Mouse (Mus musculus): ENCODE measurements around the gene Olfr571.

The Olfr571 gene

GRCm38 (mm10) chr7:102917032-102917875 is at the start of gene Olfr571:
TSS of gene Olfr571 (minus strand) at chr7:102917536.
- DNase-seq (ENCODE audit: low read depth, low spot score), result no peak

- no peak for DNase-seq (ENCODE audit: low read depth, low spot score)
Observed at GRCm38 (mm10) chr7:102962360-102962759, 45.0 kb upstream of the Olfr571 start, which contains the start of gene Olfr576. TSS of gene Olfr576 (plus strand) at chr7:102962660.

GRCm38 (mm10) chr7:102958593-102958992 is 41.3 kb upstream of the Olfr571 start, which contains the start of gene Olfr575:
TSS of gene Olfr575 (minus strand) at chr7:102958775.
- no peak for DNase-seq (ENCODE audit: low read depth, low spot score)

GRCm38 (mm10) chr7:102958137-102958536 is 40.8 kb upstream of the Olfr571 start:
- no peak for DNase-seq (ENCODE audit: low read depth, low spot score)

GRCm38 (mm10) chr7:102950732-102951131 is 33.4 kb upstream of the Olfr571 start:
- no peak for DNase-seq (ENCODE audit: low read depth, low spot score)

- DNase-seq (ENCODE audit: low read depth, low spot score), result no peak
Observed at GRCm38 (mm10) chr7:102948167-102948566, 30.8 kb upstream of the Olfr571 start, which contains the start of gene Olfr574. TSS of gene Olfr574 (plus strand) at chr7:102948467.

GRCm38 (mm10) chr7:102943417-102943816 is 26.1 kb upstream of the Olfr571 start:
- no peak for DNase-seq (ENCODE audit: low read depth, low spot score)

- DNase-seq (ENCODE audit: low read depth, low spot score), result no peak
Observed at GRCm38 (mm10) chr7:102942475-102942874, 25.1 kb upstream of the Olfr571 start, which contains the start of gene Olfr573-ps1. TSS of gene Olfr573-ps1 (minus strand) at chr7:102942575.

GRCm38 (mm10) chr7:102927105-102927504 is 9.8 kb upstream of the Olfr571 start:
- DNase-seq (ENCODE audit: low read depth, low spot score), result no peak

GRCm38 (mm10) chr7:102924109-102924508 is 6.8 kb upstream of the Olfr571 start, which contains the start of gene Olfr572:
TSS of gene Olfr572 (plus strand) at chr7:102924409.
- DNase-seq (ENCODE audit: low read depth, low spot score), result no peak

GRCm38 (mm10) chr7:102919632-102920031 is 2.3 kb upstream of the Olfr571 start:
- DNase-seq (ENCODE audit: low read depth, low spot score), result peak; percentile 70

GRCm38 (mm10) chr7:102916405-102916804 is 931 bp downstream of the Olfr571 start:
- DNase-seq (ENCODE audit: low read depth, low spot score), result no peak

GRCm38 (mm10) chr7:102915261-102915660 is 2.1 kb downstream of the Olfr571 start:
- no peak for DNase-seq (ENCODE audit: low read depth, low spot score)

- no peak for DNase-seq (ENCODE audit: low read depth, low spot score)
Observed at GRCm38 (mm10) chr7:102890782-102891181, 26.6 kb downstream of the Olfr571 start, which contains the start of gene Olfr569. TSS of gene Olfr569 (minus strand) at chr7:102890882.

GRCm38 (mm10) chr7:102876822-102877221 is 40.5 kb downstream of the Olfr571 start, which contains the start of gene Olfr568:
TSS of gene Olfr568 (plus strand) at chr7:102877122.
- no peak for DNase-seq (ENCODE audit: low read depth, low spot score)

GRCm38 (mm10) chr7:102858665-102859064 is 58.7 kb downstream of the Olfr571 start, which contains the start of gene Olfr566:
TSS of gene Olfr566 (minus strand) at chr7:102858765.
- no peak for DNase-seq (ENCODE audit: low read depth, low spot score)

- DNase-seq (ENCODE audit: low read depth, low spot score), result no peak
Observed at GRCm38 (mm10) chr7:102855807-102856206, 61.5 kb downstream of the Olfr571 start.

Measured in brain, adult 2 months (tissue).